Mouse (Mus musculus) frontal cortex, postnatal 25 days (tissue): Measurements from ENCODE around the gene Ephb4.

Source experiments
- DNase-seq, 2 experiments: peaks; one replicate each; pipeline ENCODE4 v3.0.0; 2022; ENCODE audit warnings: low spot score in 2 of 2

Gene Ephb4

DNA sequence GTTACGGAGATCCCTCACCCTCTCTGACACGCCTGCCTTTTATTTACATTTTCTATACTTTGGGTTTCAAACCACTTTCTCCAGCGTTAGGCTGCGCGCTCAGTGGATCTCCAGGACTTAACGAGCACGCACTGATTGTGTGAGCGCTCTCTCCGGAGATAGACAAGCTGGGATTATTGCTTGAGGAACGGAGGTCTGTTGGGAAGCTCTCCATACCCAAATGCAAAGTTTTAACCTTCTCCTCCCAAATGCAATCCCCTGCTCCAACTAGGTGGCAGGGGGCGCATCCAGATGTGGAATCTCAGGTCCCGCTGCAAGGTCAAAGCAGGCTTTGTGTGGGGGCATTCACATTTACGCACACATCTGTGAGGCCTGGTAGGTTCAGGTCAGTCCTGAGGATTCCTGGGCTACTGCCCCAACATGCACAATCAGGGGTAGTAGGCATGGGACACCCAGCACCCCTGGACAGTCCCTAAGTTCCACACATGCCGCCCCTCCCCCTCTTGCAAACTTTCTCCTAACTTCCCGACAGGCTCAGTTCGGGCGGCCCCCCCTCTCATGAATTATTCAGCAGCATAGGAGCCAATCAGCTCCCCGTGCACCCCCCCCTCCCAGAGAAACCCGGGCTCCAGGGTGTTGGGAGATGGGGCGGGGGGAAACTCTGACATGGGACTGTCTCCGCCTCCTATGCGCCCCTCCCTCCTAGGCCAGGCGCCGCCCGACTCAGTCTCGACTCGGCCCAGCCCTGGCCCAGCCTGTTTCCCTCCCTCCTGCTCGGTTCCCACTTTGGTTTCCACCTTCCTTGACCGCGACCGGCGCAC is at the start of gene Ephb4:
Gene Ephb4, plus strand, starts transcription at position 726 of the 821 bp plus-strand sequence.
- peak in 1 of 2 experiments; percentile 30 for DNase-seq

DNA sequence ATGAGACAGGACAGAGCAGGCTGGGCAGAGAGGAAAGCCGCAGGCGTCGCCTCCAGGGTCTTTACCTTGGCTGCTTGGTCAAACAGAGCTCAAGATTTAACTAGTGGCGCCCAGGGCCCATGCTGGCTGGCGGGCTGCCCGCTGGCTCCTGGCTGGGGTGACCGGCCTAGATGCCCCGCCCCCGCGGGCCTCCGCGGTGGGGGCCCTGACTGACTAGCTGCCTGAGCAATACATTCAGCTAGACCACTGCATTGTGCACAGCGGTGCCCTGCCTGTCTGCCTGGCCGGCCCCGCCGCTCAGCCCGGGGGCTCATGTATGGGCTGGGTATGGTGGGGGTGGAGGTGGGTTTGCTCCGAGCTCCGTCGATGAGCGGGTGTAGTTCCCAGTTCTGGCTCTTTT is 48.7 kb upstream of the Ephb4 start:
- no peak for DNase-seq

DNA sequence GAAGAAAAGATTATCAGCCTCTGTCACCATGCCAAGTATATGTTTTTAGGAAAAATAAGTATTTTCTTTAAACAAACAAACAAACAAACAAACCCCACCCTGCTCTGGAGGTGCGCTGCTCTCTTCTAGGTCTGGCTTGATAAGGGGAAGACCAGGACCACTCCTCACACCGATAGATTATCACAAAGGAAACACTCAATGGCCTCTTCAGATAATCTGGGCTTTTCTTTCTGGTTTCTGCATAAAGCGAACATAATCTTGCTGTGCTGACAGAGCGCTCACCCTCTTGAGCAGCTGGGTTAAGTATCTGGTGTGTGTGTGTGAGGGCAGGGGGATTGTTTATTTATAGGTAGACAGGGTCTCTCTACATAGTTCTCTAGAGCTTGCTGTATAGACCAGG is 46.3 kb upstream of the Ephb4 start:
- DNase-seq: no peak

DNA sequence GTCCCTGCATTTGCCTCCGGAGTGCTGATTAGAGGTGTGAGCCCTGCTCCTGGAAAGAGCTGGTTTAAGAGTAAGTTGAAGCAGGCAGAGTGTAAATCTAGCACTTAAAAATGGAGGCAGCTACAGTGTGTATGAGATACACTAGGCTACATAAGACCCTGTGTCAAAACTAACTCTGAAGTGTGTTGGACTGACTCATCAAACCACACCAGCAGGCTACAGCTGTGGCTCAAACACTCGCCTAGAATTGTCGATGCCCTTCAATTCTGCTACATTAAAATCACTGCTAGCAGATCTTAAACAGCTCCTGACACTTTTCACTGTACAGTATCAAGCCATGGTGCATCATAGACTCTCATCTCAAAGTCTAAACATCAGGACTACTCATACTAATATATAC is 45.7 kb upstream of the Ephb4 start:
- no peak for DNase-seq

DNA sequence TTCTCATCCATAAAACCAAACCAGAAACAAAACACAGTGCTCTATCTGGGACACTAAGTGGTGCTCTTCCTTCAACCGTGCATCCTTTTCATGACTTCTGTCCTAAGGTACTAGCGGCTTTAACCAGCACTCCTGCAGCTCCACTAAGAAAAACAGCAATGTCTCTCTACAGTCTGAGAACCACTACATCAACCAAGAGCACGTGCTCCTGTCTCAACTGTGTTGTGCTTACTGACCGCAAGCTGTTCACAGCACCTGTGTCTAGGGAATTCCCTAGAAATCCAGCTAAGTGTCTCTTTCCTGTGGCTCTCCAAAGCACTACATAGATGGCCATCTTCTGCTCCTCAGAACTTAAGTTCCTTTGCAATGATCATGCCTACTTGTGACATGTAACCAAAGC is 45.1 kb upstream of the Ephb4 start:
- DNase-seq: no peak

DNA sequence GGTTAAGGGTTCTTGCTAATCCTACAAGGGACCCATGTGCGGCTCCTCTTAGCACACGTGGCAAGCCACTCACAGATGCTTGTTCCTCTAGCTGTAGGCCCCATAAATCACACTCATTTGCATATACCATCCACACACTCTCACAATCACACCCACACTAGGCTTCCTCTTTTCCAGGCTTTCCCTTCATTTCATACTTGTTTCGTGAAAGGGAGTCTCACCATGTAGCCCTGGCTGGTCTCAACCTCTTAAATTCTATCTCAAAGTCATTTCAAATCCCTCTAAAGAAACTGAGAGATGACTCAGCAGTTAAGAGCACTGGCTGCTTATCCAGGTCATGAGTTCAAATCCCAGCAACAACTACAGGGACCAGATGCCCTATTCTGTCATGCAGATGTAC is 44.1 kb upstream of the Ephb4 start:
- no peak for DNase-seq

DNA sequence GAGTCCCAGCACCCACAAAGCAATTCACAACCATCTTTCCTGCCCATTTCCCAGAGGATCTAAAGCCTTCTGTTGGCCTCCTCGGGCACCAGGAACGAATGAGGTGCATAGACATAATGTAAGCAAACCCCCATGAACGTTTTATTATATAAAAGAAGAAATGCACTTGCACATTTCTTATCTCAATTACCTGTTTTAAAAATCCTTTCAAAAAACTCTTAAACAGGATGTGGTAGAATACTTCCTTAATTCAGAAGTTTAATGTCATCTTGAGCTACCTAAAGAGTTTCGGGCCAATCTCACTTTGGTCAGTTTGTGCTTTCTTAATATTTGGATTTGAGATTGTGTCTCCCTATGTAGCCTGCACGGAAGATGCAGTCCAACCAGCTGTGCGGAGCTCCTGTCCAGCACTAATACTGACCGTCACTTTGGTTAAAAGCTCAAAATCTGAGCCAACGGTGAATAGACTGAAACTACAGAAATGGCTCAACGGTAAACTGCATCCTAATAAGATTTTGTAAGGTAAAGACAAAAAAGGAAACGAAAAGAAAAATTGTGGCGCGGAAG is 43.4 kb upstream of the Ephb4 start:
- no peak for DNase-seq

DNA sequence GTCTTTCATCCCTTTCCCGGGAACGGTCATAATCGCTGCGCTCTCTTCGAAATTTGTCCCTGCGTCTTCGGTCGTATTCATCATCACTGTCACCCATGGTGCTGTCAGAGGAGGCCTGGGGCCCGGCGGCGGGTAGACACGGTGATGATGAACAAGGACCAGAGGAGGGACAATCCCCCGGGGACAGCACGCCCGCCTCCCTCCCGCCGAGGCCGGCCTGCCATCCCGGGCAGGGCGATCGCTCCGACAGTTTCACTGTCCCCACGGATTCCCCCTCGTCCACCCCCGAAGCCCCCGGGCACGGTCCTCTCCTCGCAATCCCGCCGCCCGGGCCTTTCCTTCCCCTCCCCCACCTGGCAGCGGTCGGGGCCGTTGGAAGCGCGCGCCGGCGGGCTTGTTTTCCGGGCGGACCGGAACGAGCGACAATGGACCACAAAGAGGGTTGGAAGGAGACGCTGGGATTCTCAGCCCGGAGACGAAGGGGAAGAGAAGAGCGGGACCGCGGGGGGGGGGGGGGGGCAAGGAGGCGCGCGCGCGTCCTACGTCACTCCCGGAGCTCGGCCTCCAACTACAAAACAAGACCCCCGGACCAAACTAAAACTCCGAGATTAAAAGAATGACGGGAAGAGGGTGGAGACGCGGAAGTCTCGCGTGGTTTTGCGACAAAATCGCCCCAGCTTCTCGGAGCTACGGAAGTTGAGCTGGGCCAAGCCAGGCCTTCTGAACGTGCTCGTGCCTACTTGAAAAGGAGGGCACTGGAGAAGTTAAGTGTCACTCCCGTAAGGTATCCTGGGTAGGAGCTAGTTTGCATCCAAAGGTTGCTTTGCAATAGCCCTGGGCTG is 42.6 kb upstream of the Ephb4 start, which contains the start of gene Srrt:
Gene Srrt, minus strand, starts transcription at position 604 of the 842 bp plus-strand sequence.
- peak; percentile 75 to 86 for DNase-seq

DNA sequence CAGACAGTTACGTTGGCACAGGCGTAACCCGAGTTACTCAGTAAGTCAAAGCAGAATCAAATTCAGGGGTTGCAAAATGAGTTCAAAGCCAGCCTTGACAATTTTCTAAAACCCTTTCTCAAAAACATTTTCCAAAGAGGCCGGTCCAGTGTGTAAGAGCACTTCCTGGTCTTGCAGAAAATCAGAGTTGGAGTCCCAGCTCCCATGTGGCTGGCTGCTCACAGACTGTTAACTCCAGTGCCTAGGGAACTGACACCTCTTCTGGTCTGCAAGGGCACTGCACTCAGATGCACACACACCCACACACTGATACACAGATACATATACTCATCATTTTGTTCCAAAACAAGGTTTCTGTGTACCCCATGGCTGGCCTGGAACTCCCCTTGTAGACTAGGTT is 41.6 kb upstream of the Ephb4 start:
- no peak for DNase-seq

DNA sequence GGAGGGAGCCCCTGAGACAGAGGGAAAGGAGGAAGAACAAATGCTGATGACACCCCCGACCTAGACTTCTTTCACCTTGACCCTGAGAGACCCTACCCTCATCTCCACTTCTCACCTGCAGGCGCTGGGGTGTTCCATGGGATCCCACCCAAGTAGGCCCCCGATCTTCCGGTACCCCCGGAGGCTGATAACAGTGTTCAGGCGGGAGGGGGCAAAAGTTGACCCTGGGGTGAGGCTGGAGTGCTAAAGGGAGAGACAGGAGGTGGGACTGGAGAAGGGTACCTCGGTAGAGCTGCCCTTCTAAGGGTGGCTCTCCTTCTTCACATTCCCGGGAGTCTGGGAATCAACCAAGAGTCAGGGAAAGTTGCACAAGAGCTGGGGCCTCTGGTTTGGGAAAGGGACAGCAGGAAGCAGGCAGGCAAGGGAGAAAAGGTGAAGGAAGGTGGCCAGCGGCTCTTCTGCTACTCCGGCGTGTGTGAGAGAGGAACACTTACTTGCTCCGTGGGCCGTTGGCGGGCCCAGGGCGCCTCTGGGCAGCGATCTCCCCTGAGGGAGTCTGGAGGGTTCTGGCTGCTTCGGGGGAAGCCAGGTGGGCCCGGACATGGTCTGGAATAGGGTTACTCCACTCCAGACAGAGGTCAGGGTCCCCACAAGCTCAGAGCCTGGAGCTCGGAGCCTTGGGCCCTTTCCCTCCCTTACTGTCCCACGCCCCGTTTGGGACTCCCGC is 36.3 kb upstream of the Ephb4 start:
- no peak for DNase-seq

DNA sequence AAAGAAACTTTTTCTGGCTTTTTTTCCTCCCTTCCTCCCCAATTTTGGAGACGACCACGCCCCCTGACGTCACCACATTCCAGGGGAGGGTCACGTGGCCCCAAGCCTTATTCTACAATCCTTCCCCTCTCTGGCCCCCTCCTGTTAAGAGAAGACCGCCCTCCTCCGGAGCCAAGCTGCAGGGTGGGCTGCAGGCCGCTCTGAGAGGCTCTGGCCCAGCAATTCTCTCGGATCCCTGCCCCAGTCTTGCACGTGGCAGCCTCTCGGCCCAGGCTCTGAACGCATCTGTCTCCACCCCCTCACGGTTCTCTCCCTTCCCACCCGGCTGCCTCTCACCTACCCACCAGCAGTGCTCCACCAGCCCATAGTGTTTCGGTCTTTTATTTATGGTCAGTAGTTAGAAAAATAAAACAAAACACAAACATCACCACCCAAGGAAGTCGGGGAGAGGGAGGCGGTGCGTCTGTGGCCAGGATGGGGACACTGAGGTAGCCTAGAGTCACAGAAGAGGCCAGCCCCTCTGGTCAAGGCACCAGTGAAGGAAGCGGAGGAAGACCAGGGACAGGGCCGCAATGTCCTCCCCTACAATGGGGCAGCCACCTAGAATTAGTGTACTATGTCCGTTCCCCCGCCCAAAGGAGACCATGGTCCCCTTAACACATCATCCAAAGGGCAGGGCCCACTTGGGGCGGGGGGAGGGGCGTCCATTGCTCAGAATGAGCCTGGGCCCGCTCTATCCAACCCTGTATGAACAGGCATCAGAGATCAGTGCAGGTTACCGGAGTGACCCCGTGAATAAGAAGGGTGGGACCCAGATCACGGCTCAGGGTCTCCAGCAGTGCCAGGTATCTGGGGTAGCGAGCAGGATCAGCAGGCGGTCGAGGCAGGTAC is 35.5 kb upstream of the Ephb4 start, which contains the start of gene Trip6:
Gene Trip6, minus strand, starts transcription at position 212 of the 891 bp plus-strand sequence.
- no peak for DNase-seq

DNA sequence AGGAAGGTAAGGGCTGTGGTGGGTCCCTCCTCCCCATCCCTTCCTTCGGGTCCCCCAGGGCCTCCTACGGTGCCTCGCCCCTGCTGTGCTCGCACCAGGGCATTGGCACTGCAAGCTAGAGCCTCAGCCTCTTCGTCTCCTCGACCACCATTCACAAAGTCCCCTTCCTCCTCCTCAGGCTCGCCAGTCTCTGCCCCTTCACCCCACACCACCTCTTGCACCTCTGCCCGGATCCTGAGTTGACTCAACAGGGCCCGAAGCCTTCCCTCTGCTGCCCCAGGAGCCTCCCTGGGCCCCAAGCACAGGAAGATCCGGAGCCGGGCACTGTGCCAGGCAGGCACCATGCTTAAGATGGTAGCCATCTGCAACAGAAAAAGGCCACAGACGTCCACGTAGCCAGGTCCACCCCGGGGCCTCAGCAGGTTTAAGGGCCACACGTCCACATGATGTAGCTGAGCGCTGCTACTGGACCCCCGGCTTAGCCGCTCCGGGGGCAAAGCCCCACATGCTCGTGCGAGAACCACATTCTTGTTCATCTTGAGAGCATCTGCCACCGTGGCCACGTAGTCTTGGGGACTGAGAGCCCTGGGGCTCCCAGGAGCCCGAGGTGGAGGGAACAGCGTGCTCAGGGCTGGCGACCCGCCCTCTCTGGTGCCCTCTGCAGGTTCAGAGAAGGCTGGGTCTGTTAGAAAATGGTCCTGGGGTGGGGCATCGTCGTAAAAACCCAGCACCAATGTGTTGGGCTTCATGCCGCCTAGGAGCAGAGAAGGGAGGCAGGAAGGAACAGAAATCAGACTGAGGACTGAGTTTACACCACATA is 34.6 kb upstream of the Ephb4 start:
- no peak for DNase-seq

DNA sequence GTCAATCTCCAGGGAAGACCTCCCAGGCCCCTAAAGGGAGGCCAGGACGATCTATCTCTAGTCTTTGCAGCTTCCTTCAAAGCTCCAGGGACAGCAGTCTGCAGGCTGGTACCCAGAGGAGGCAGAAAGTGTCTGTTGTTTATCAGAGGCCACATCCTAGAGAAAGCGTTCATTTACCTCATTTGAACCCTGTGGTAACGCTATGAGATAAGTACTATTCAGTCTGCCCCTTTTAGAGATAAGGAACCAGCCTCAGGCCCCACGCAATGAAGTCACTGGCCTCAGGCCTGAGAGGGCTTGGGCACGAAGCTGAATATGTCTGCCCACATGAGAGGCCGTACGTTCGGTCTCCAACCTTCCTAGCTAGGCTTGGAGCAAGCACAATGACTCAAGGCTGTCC is 32.5 kb upstream of the Ephb4 start:
- DNase-seq: no peak

DNA sequence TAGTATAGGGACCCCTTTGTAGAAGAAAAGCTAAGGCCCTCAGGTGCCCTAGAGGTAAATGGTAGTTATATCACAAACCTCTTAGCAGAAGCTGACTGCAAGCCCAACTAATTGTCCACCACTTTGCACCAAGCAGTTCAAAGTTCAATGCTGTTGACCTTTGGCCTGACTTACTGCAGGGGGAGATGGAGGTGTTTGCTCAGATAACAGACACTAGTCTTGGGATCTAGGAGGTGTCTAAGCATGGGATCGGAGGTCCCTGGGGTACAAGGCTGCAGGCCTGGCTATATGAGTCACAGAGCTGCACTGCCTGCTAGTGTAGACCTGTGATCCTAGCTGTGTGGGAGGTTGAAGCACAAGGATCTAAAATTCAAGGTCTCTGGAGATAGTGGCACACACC is 31.3 kb upstream of the Ephb4 start:
- DNase-seq: no peak

DNA sequence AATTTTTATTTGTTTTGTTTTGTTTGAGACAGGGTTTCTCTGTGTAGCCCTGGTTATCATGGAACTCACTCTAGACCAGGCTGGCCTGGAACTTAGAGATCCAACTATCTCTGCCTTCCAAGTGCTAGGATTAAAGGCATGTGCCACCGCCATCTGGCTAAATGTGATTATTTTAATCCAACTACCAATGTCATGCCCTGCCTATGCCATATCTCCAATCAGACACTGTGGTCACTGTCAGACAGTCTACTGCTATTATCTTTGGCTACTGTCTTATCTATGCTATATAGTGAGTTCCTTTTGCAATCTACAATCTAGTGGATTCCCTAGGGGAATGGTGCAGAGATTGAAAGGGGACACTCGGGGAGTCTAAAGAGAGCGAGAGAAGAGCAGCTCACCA is 28.9 kb upstream of the Ephb4 start:
- DNase-seq: no peak

DNA sequence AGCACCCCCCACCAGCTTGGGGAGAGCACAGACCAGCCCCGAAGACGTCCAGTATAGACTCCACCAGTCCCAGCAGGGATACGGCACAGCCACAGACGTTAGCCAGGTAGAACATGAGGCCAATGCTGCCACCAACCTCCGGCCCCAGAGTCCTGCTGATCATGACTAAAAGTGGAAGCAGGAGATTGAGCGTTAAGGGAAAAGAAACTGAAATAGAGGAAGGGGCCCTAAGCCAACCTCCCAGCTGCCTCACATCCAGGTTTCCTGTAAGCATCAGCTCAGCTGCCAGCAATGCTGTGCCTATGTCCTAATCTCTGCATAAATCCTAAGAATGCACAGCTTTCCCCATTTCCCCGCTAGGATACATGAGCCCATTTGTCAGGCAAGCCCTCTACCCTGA is 19.0 kb upstream of the Ephb4 start:
- DNase-seq: no peak

DNA sequence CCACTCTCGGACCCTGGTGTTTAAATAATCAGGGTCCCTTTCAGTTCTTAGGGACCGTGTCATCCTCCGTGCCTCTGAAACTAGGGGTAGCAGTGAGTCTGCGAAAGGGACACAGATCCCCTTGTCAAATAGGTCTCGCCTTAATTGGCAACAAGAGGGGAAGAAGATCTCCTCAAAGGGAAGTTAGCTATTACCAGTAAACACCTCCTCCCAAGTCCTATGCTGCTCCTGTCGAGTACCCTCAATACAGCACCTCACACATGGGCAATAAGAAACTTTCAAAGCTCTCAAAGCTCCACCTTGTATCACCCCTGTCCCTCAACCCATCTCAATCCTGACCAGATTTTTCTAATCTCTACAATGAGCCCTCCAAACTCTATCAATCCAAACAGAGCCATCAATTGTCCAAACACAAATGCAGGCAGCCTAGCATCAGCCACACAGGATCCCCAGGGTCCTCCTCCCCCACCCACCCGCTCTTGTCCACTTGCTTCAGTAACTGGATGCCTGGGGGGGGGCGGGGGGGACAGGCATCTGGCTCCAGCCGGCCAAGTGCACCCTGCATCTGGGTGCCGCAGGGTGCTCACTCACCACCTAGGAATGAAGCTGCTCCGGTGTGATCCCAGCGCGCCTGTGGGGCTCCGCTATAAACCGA is 16.9 kb upstream of the Ephb4 start:
- no peak for DNase-seq

DNA sequence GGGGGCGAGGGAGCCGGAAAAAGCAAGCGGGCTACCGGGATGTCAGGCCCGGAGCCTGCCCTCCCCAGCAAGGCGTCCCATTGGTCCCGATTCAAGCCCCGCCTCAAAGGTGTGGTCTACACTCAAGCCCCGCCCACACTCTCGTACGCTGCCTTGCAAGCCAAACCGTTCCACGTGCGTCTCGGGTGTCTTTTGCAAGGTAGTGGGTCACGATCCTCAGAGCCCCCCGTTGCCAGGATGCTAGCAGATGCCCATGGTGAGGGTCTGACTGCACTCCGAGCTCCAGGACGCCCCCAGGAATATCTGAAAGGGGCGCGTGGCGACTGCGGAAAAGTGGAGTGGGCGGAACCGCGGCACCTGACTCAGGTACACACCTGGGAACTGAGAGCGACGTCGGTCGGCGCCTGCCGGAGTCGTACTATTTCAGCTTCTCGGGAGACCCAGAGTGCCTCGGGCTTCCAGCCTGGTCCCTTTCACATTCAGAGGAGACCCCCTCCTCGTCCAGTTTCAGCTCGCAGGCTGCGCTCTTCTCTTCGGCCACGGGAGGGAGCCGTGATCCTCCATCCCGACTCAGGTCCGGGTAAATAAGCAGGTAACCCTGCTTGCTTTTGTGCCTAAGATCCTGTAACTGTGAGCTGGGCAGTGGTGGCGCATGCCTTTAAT is 16.3 kb upstream of the Ephb4 start, which contains the start of gene Slc12a9:
Gene Slc12a9, minus strand, starts transcription at position 86 of the 663 bp plus-strand sequence.
- peak; percentile 81 to 88 for DNase-seq

DNA sequence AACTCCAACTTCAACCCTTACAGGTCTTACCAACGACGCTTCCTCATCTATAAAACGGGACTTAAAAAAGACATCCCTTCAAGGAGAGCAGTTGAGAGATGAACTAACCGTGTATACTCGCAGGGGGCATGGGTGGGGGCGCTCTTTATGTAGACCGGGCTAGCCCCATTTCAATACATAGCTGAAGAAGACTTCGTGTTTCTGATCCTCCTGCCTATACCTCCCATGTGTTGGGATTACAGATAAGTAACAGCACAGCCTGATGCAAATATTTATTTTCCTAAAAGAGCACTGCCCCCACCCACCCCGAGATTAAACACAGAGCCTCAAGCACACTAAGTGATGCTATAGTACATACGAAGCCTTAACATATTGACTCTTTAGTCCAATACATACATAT is 15.6 kb upstream of the Ephb4 start:
- no peak for DNase-seq
